10 mouse cellular contexts compared by ENCODE assay signal in genomic region chr10:61365902-61366301, GRCm38 (mm10). TPM values are rescaled to one million over a fixed set of nuclear protein-coding genes. Genes with fewer than 3 reads are reported as not detected.
DNase-seq lines count a peak whose midpoint lies in the region; ATAC-seq and TF ChIP-seq lines count a peak whose summit lies in the region.
"Had no signal": no experiment of that assay in that cellular context is flagged by ENCODE, and none has a peak within 500 bp of the region (broad histone marks: within the 10 kb centered on the region; RNA-seq: fewer than 3 reads in every experiment).

No protein-coding gene starts in this region.

- H3K9me3 ChIP-seq in forebrain, embryonic 16.5 days (ENCODE audit: control insufficient read depth, low read length) = no peaks in the 10 kb centered on the region
- H3K9me3 ChIP-seq: neural tube, embryonic 12.5 days had no signal

- no peak overlapping the region for H3ac ChIP-seq in myocyte (ENCODE audit: control insufficient read depth, insufficient read length)

- intact Hi-C loops in gastrocnemius, adult 2 months (cut with DNase I) = no loop called here

- H3K27me3 ChIP-seq in myocyte (ENCODE audit: control insufficient read depth, insufficient read depth, insufficient read length) = no peaks in the 10 kb centered on the region
- no peaks in the 10 kb centered on the region for H3K27me3 ChIP-seq in forebrain, embryonic 16.5 days (replicated peaks; ENCODE audit: control insufficient read depth, insufficient read depth, low read length)
- H3K27me3 ChIP-seq: neural tube, embryonic 12.5 days had no signal

- peak overlapping the region; percentile 16 for H3K4me2 ChIP-seq in myocyte (ENCODE audit: low read depth)
- H3K4me2 ChIP-seq in forebrain, embryonic 16.5 days (ENCODE audit: low read length) = no peak overlapping the region
- H3K4me2 ChIP-seq: neural tube, embryonic 12.5 days had no signal

- WGBS in lung, adult 2 months = 24% methylated on average over 1 of the region's 1 CpGs
- 79% methylated on average over 1 of the region's 1 CpGs for WGBS in forebrain, embryonic 16.5 days

- no peaks in the 10 kb centered on the region for H3K36me3 ChIP-seq in myocyte (ENCODE audit: control insufficient read depth, insufficient read depth)
- no peaks in the 10 kb centered on the region for H3K36me3 ChIP-seq in forebrain, embryonic 16.5 days (ENCODE audit: control insufficient read depth, insufficient read depth)
- H3K36me3 ChIP-seq: neural tube, embryonic 12.5 days had no signal

- no peak for DNase-seq in gastrocnemius, adult 2 months
- no peak for DNase-seq in gastrocnemius, adult 18-20 months (ENCODE audit: low spot score)
- peak; percentile 48 to 68 for DNase-seq in lung, adult 18-20 months
- no peak for DNase-seq in lung, adult 2 months
- DNase-seq in heart, postnatal 4 days = peak; percentile 48
- DNase-seq in ovary, postnatal 10 days (ENCODE audit: low spot score) = no peak
- DNase-seq: forebrain, postnatal 0 days had no signal

- peaks cover 30% of the 10 kb centered on the region for H3K4me1 ChIP-seq in lung, adult 2 months (ENCODE audit: control insufficient read depth, insufficient read depth, low read length)
- H3K4me1 ChIP-seq in forebrain, embryonic 16.5 days (replicated peaks; ENCODE audit: control insufficient read depth, insufficient read depth, low read length) = no peaks in the 10 kb centered on the region

- H3K4me3 ChIP-seq in gastrocnemius, adult 2 months = no peak overlapping the region
- H3K4me3 ChIP-seq in lung, adult 2 months (replicated peaks; ENCODE audit: extremely low read depth, low read depth, low read length) = no peak overlapping the region
- no peak overlapping the region for H3K4me3 ChIP-seq in myocyte
- no peak overlapping the region for H3K4me3 ChIP-seq in forebrain, embryonic 16.5 days (replicated peaks; ENCODE audit: low read length)
- H3K4me3 ChIP-seq: neural tube, embryonic 12.5 days had no signal

- H3K79me2 ChIP-seq in myocyte (ENCODE audit: control insufficient read depth, insufficient read depth) = peaks cover 6% of the 10 kb centered on the region

- ATAC-seq in forebrain, embryonic 16.5 days = no peak
- ATAC-seq: forebrain, postnatal 0 days had no signal

- no peak for TF ChIP-seq POLR2A in lung, adult 2 months (IDR thresholded peaks at IDR 0.05; ENCODE audit: borderline replicate concordance, extremely low read depth, low read depth, low read length)
- no peak for TF ChIP-seq POLR2A in myocyte (IDR thresholded peaks at IDR 0.05; ENCODE audit: insufficient read length, low read depth)

- H3K9ac ChIP-seq in forebrain, embryonic 16.5 days (replicated peaks; ENCODE audit: low read depth, low read length) = no peak overlapping the region
- H3K9ac ChIP-seq: forebrain, postnatal 0 days; neural tube, embryonic 12.5 days had no signal

- TF ChIP-seq CTCF in gastrocnemius, adult 2 months (IDR thresholded peaks at IDR 0.05) = no peak; the same call in 1 of the 2 replicates
- TF ChIP-seq CTCF in lung, adult 2 months (IDR thresholded peaks at IDR 0.05; ENCODE audit: insufficient read depth, low read length) = no peak

- H3K27ac ChIP-seq in gastrocnemius, adult 2 months = peak overlapping the region; percentile 51
- H3K27ac ChIP-seq in forebrain, embryonic 16.5 days (ENCODE audit: low read length) = no peak overlapping the region
- H3K27ac ChIP-seq: neural tube, embryonic 12.5 days had no signal

TF ChIP-seq in myocyte, 11 proteins besides CTCF, POLR2A, EP300 and RAD21:
- TF ChIP-seq POLR2AphosphoS2 (IDR thresholded peaks at IDR 0.05; ENCODE audit: insufficient read length, low read depth) (no peak), CEBPB (IDR thresholded peaks at IDR 0.05; ENCODE audit: insufficient read depth, poor library complexity, severe bottlenecking) (no peak), SRF (IDR thresholded peaks at IDR 0.05; ENCODE audit: control insufficient read depth, insufficient read length, low read depth) (no peak), TCF12 (IDR thresholded peaks at IDR 0.05; ENCODE audit: insufficient read depth, poor library complexity, severe bottlenecking) (no peak), MYOD1 (IDR thresholded peaks at IDR 0.05; ENCODE audit: control insufficient read depth in 1 of 3, insufficient read length in 2 of 3, low read depth in 2 of 3) (peak; percentile 41 to 75 (median 73)), E2F4 (IDR thresholded peaks at IDR 0.05; ENCODE audit: insufficient read depth) (no peak), USF1 (IDR thresholded peaks at IDR 0.05; ENCODE audit: low read depth) (no peak), TCF3 (IDR thresholded peaks at IDR 0.05; ENCODE audit: insufficient read length, low read depth) (no peak), REST (IDR thresholded peaks at IDR 0.05; ENCODE audit: insufficient read depth, insufficient read length) (no peak), MAX (IDR thresholded peaks at IDR 0.05; ENCODE audit: low read depth) (no peak), MYOG (IDR thresholded peaks at IDR 0.05; ENCODE audit: control insufficient read depth in 1 of 3, insufficient read depth in 1 of 3, insufficient read length in 2 of 3, low read depth in 2 of 3) (peak in 1 of 3 experiments; percentile 71)

RNA-seq across cellular contexts. Expression of gene Pald1, which starts 17.4 kb away (rescaled TPM):
- total RNA-seq in gastrocnemius, adult 2 months (2021) = 1 to 10 TPM; 4.0 to 7.2 TPM
- 1 to 10 TPM; 5.1 to 6.3 TPM for total RNA-seq in gastrocnemius, adult 18-20 months (2021)
- 69.1 and 76.2 TPM in 2 replicates for polyA plus RNA-seq in lung, adult 2 months (2012; rRNA removed)
- 10 to 100 TPM; 38.1 to 38.9 TPM for total RNA-seq in heart, postnatal 4 days (2021)
- polyA plus RNA-seq in myocyte (2012; fragmentation: generic; extraction: Trizol) = 14.0 TPM
- 17.1 and 18.0 TPM in 2 replicates for polyA plus RNA-seq in forebrain, embryonic 16.5 days (2015; fragmentation: Nextera tagmentation; extraction: Ambion mirVana)

RNA-seq across cellular contexts. Expression of gene Nodal, which starts 51.9 kb away (rescaled TPM):
- under 1 TPM in 1 of 2 experiments, not detected in 1; 0.15 TPM for total RNA-seq in gastrocnemius, adult 2 months (2021)
- total RNA-seq in gastrocnemius, adult 18-20 months (2021) = under 1 TPM; 0.09 to 0.11 TPM
- 0.15 and 0.24 TPM in 2 replicates for polyA plus RNA-seq in lung, adult 2 months (2012; rRNA removed)
- total RNA-seq in heart, postnatal 4 days (2021) = under 1 TPM; 0.24 to 0.32 TPM
- 0.01 TPM for polyA plus RNA-seq in myocyte (2012; fragmentation: generic; extraction: Trizol)
- 0.10 and 0.15 TPM in 2 replicates for polyA plus RNA-seq in forebrain, embryonic 16.5 days (2015; fragmentation: Nextera tagmentation; extraction: Ambion mirVana)
- total RNA-seq: forebrain, postnatal 0 days had no signal
- polyA plus RNA-seq: neural tube, embryonic 12.5 days had no signal

Comparison
In these comparisons a context has a peak if more than half of its experiments do, and no peak if none do; other contexts are left out.
1. DNase-seq: peak in lung, adult 18-20 months (2 of 2) and heart, postnatal 4 days (single experiment); none in gastrocnemius, adult 2 months (single experiment), gastrocnemius, adult 18-20 months (single experiment), lung, adult 2 months (single experiment) and ovary, postnatal 10 days (single experiment).
2. RNA of gene Pald1, which starts 17.4 kb away (total RNA-seq): 38.1 to 38.9 TPM in heart, postnatal 4 days; 4.0 to 7.2 TPM in gastrocnemius, adult 2 months and 5.1 to 6.3 TPM in gastrocnemius, adult 18-20 months; every median in the first group is over 4 times any median in the second.